Mouse (Mus musculus): ENCODE results near the gene Ormdl3. TPM values are rescaled to one million over a fixed set of nuclear protein-coding genes. Genes with fewer than 3 reads are reported as not detected.

The Ormdl3 gene
- polyA plus RNA-seq, 1 experiment from 2014 or later = 50.8 TPM

DNA sequence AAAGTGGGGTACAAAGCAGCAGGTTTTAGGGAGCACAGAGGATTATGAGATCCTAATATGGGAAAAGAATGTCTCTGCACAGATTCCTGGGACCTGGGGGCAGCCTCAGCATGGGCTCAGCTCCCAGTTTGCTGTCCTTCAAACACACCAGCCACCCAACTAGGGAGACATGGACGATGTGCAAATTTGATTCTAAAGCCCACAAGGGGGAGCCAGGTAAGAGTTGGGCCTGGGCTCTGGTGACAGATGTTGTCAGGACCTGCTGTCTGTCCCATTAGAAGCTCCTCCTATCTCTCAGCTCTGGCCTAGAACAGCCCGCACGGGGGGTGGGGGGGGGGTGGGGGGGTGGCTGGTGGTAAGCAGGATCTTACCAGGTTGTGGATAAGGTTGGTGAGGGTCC, 3.6 kb downstream of the Ormdl3 start:
- WGBS = 24% methylated on average over 3 of the region's 3 CpGs
- Histone ChIP-seq H3K4me1 (replicated peaks; ENCODE audit: control insufficient read depth, insufficient read depth, low read length) (peaks cover 26% of the 10 kb centered on the region), H3K9me3 (ENCODE audit: control insufficient read depth, low read length) (no peaks in the 10 kb centered on the region), H3K36me3 (ENCODE audit: control insufficient read depth, insufficient read depth, low read length) (no peaks in the 10 kb centered on the region), H3K27ac (ENCODE audit: low read length) (no peak overlapping the region), H3K4me2 (ENCODE audit: low read depth, low read length) (no peak overlapping the region), H3K27me3 (ENCODE audit: control insufficient read depth, insufficient read depth, low read depth, low read length) (no peaks in the 10 kb centered on the region), H3K4me3 (ENCODE audit: low read length) (no peak overlapping the region), H3K9ac (ENCODE audit: low read length) (no peak overlapping the region)
- no peak for ATAC-seq (ENCODE audit: low read depth)

GRCm38 (mm10) chr11:98583265-98583552, 4.0 kb downstream of the Ormdl3 start:
- Histone ChIP-seq H3K36me3 (ENCODE audit: control insufficient read depth, insufficient read depth, low read length) (no peaks in the 10 kb centered on the region), H3K4me3 (ENCODE audit: low read length) (no peak overlapping the region), H3K9me3 (ENCODE audit: control insufficient read depth, low read length) (no peaks in the 10 kb centered on the region), H3K9ac (ENCODE audit: low read length) (no peak overlapping the region), H3K27ac (ENCODE audit: low read length) (no peak overlapping the region), H3K27me3 (ENCODE audit: control insufficient read depth, insufficient read depth, low read depth, low read length) (no peaks in the 10 kb centered on the region), H3K4me2 (ENCODE audit: low read depth, low read length) (no peak overlapping the region), H3K4me1 (replicated peaks; ENCODE audit: control insufficient read depth, insufficient read depth, low read length) (peaks cover 23% of the 10 kb centered on the region)
- 91% methylated on average over 3 of the region's 3 CpGs for WGBS
- ATAC-seq (ENCODE audit: low read depth) = no peak

DNA sequence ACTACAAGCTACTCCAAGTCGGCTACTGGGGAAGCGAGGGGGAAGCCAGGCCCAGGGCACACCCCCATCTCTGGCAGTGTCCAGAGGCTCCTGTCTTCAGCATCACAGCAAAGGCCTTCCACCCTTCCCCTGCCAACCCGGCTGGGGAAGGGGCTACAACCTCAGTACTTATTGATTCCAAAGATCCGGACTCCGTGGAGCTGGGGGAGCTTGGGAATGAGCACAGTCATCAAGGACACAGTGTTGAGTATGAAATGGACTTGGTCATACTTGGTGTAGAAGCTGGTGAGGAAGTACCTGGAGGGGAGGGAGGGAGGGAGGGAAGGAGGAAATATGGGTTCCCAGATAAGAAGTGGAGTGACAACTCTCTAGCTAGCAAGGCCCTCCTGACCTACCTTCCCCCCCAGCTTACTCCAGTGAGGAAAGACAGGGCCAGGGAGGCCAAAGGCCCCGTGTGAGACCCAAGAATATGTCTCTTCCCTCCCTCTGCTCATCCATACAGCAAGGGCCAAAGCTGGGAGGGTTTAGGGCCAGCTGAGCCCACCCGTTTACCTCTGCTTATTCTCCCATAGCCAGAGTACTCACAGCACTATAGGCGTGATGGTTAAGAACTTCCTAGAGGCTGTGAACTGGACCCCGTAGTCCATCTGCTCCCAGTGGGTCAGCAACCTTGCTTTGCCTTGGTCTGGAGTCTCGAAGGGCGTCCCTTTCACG, 4.5 kb downstream of the Ormdl3 start:
- no peak for ATAC-seq (ENCODE audit: low read depth)
- Histone ChIP-seq H3K9me3 (ENCODE audit: control insufficient read depth, low read length) (no peaks in the 10 kb centered on the region), H3K4me1 (replicated peaks; ENCODE audit: control insufficient read depth, insufficient read depth, low read length) (peaks cover 18% of the 10 kb centered on the region), H3K4me2 (ENCODE audit: low read depth, low read length) (no peak overlapping the region), H3K9ac (ENCODE audit: low read length) (no peak overlapping the region), H3K27me3 (ENCODE audit: control insufficient read depth, insufficient read depth, low read depth, low read length) (no peaks in the 10 kb centered on the region), H3K27ac (ENCODE audit: low read length) (no peak overlapping the region), H3K36me3 (ENCODE audit: control insufficient read depth, insufficient read depth, low read length) (no peaks in the 10 kb centered on the region), H3K4me3 (ENCODE audit: low read length) (no peak overlapping the region)
- 84% methylated on average over 12 of the region's 12 CpGs for WGBS

DNA sequence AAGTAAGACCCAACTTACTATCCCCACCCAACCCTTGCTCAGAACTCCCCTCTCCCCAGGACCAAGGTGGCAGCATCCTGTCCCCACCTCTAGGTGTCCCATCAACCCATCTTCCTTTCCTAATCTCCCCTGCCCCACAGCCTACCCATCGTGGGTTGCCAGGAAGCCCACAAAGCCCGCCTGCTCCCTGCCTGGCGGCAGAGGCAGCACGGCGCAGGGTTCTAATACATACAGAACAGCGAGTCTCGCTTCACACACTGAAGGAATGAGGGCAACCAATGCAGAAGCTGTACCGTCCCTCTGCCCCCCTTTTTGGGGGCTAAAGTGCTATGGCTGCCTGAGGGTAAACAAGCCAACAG, 5.2 kb downstream of the Ormdl3 start:
- 84% methylated on average over 8 of the region's 8 CpGs for WGBS
- no peaks in the 10 kb centered on the region for H3K9me3 ChIP-seq (ENCODE audit: control insufficient read depth, low read length)
- H3K4me2 ChIP-seq (ENCODE audit: low read depth, low read length) = no peak overlapping the region
- H3K4me1 ChIP-seq (replicated peaks; ENCODE audit: control insufficient read depth, insufficient read depth, low read length) = peaks cover 12% of the 10 kb centered on the region
- H3K4me3 ChIP-seq (ENCODE audit: low read length) = no peak overlapping the region
- no peak for ATAC-seq (ENCODE audit: low read depth)
- H3K36me3 ChIP-seq (ENCODE audit: control insufficient read depth, insufficient read depth, low read length) = no peaks in the 10 kb centered on the region
- H3K27ac ChIP-seq (ENCODE audit: low read length) = no peak overlapping the region
- no peak overlapping the region for H3K9ac ChIP-seq (ENCODE audit: low read length)
- no peaks in the 10 kb centered on the region for H3K27me3 ChIP-seq (ENCODE audit: control insufficient read depth, insufficient read depth, low read depth, low read length)

GRCm38 (mm10) chr11:98581286-98582029, 5.7 kb downstream of the Ormdl3 start:
- Histone ChIP-seq H3K4me1 (replicated peaks; ENCODE audit: control insufficient read depth, insufficient read depth, low read length) (peaks cover 12% of the 10 kb centered on the region), H3K4me3 (ENCODE audit: low read length) (no peak overlapping the region), H3K9me3 (ENCODE audit: control insufficient read depth, low read length) (no peaks in the 10 kb centered on the region), H3K4me2 (ENCODE audit: low read depth, low read length) (no peak overlapping the region), H3K9ac (ENCODE audit: low read length) (no peak overlapping the region), H3K36me3 (ENCODE audit: control insufficient read depth, insufficient read depth, low read length) (no peaks in the 10 kb centered on the region), H3K27me3 (ENCODE audit: control insufficient read depth, insufficient read depth, low read depth, low read length) (no peaks in the 10 kb centered on the region), H3K27ac (ENCODE audit: low read length) (no peak overlapping the region)
- 72% methylated on average over 17 of the region's 17 CpGs for WGBS
- ATAC-seq (ENCODE audit: low read depth) = no peak

- ATAC-seq (ENCODE audit: low read depth) = no peak
- H3K4me2 ChIP-seq (ENCODE audit: low read depth, low read length) = no peak overlapping the region
- no peak overlapping the region for H3K9ac ChIP-seq (ENCODE audit: low read length)
- 51% methylated on average over 16 of the region's 16 CpGs for WGBS
- H3K27ac ChIP-seq (ENCODE audit: low read length) = no peak overlapping the region
- H3K4me3 ChIP-seq (ENCODE audit: low read length) = no peak overlapping the region
- H3K9me3 ChIP-seq (ENCODE audit: control insufficient read depth, low read length) = no peaks in the 10 kb centered on the region
- no peaks in the 10 kb centered on the region for H3K36me3 ChIP-seq (ENCODE audit: control insufficient read depth, insufficient read depth, low read length)
- H3K27me3 ChIP-seq (ENCODE audit: control insufficient read depth, insufficient read depth, low read depth, low read length) = no peaks in the 10 kb centered on the region
- H3K4me1 ChIP-seq (replicated peaks; ENCODE audit: control insufficient read depth, insufficient read depth, low read length) = peaks cover 3% of the 10 kb centered on the region
Measured at GRCm38 (mm10) chr11:98580301-98581121, 6.7 kb downstream of the Ormdl3 start.

- Histone ChIP-seq H3K4me3 (ENCODE audit: low read length) (no peak overlapping the region), H3K27ac (ENCODE audit: low read length) (no peak overlapping the region), H3K27me3 (ENCODE audit: control insufficient read depth, insufficient read depth, low read depth, low read length) (no peaks in the 10 kb centered on the region), H3K4me1 (replicated peaks; ENCODE audit: control insufficient read depth, insufficient read depth, low read length) (no peaks in the 10 kb centered on the region), H3K9me3 (ENCODE audit: control insufficient read depth, low read length) (no peaks in the 10 kb centered on the region), H3K36me3 (ENCODE audit: control insufficient read depth, insufficient read depth, low read length) (no peaks in the 10 kb centered on the region), H3K9ac (ENCODE audit: low read length) (no peak overlapping the region), H3K4me2 (ENCODE audit: low read depth, low read length) (no peak overlapping the region)
- 84% methylated on average over 5 of the region's 5 CpGs for WGBS
- no peak for ATAC-seq (ENCODE audit: low read depth)
Measured at GRCm38 (mm10) chr11:98577776-98578175, 9.4 kb downstream of the Ormdl3 start.

GRCm38 (mm10) chr11:98569461-98569860, 17.7 kb downstream of the Ormdl3 start:
- no peak overlapping the region for H3K9ac ChIP-seq (ENCODE audit: low read length)
- no peak overlapping the region for H3K27ac ChIP-seq (ENCODE audit: low read length)
- H3K36me3 ChIP-seq (ENCODE audit: control insufficient read depth, insufficient read depth, low read length) = no peaks in the 10 kb centered on the region
- no peaks in the 10 kb centered on the region for H3K27me3 ChIP-seq (ENCODE audit: control insufficient read depth, insufficient read depth, low read depth, low read length)
- ATAC-seq (ENCODE audit: low read depth) = no peak
- 73% methylated on average over 6 of the region's 6 CpGs for WGBS
- H3K4me3 ChIP-seq (ENCODE audit: low read length) = no peak overlapping the region
- no peaks in the 10 kb centered on the region for H3K4me1 ChIP-seq (replicated peaks; ENCODE audit: control insufficient read depth, insufficient read depth, low read length)
- no peak overlapping the region for H3K4me2 ChIP-seq (ENCODE audit: low read depth, low read length)
- no peaks in the 10 kb centered on the region for H3K9me3 ChIP-seq (ENCODE audit: control insufficient read depth, low read length)

GRCm38 (mm10) chr11:98568326-98568725, 18.8 kb downstream of the Ormdl3 start:
- WGBS = 80% methylated on average over 8 of the region's 8 CpGs
- no peaks in the 10 kb centered on the region for H3K27me3 ChIP-seq (ENCODE audit: control insufficient read depth, insufficient read depth, low read depth, low read length)
- no peak overlapping the region for H3K4me2 ChIP-seq (ENCODE audit: low read depth, low read length)
- H3K4me1 ChIP-seq (replicated peaks; ENCODE audit: control insufficient read depth, insufficient read depth, low read length) = no peaks in the 10 kb centered on the region; the same call in 1 of the 2 replicates
- H3K36me3 ChIP-seq (ENCODE audit: control insufficient read depth, insufficient read depth, low read length) = no peaks in the 10 kb centered on the region
- no peak overlapping the region for H3K4me3 ChIP-seq (ENCODE audit: low read length)
- no peak for ATAC-seq (ENCODE audit: low read depth)
- H3K27ac ChIP-seq (ENCODE audit: low read length) = no peak overlapping the region
- H3K9ac ChIP-seq (ENCODE audit: low read length) = no peak overlapping the region
- no peaks in the 10 kb centered on the region for H3K9me3 ChIP-seq (ENCODE audit: control insufficient read depth, low read length)

All from lung, embryonic 16.5 days (tissue).